Mouse (Mus musculus): ENCODE data around the gene Nacc1.
A peak's percentile ranks its signal among the peaks of the same experiment; 100 is the strongest.
"Not testable (repeated sequence)": the region's sequence is repeated elsewhere in the genome, so short reads cannot be mapped to it uniquely, and the experiment has no call there.

Nacc1 gene

DNA sequence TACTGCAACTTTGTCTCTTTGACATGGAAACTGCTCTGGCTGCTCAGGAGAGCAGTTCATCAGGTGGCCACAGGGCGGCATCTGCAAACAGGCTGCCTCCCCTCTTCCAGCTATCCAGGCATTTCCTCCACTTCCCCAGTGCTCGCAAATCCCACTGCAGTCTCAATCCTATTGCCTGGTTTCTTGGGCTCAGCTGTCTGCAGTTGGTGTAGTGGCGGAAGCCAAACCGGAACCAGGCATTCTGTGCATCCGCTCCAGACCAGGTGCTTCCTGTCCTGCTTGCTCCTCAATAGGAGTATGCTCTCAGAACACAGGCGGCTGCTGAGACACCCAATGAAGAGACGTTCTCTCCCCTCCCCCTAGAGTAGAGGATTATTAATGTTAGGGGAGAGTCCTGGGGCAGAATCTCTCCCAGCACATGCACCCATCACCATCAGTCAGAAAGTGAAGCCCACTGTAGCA, 12.2 kb upstream of the Nacc1 start:
- peak; percentile 64 for DNase-seq (ENCODE audit: low read depth, low spot score)

DNA sequence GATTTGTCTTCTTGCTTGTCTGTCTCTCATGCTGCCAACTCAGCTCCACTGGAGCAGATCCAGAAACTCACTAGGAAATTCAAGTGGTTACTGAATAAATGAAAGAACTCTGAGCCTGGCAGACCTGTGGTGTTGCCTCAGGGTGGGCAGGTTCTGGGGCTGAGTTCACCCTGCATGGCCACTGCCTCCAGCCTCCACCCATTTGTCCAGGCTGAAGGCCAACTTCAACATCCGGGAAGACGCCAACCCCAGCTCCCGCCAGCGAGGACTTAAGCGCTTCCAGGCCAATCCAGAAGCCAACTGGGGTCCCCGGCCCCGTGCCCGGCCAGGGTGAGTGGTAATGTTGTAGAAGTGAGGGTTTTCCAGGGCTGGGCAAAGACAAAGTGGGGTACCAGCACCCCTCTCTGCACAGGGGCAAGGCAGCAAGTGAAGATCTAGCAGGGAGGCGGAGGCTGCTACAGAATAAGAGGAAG, 11.3 kb upstream of the Nacc1 start:
- no peak for DNase-seq (ENCODE audit: low read depth, low spot score)

GRCm38 (mm10) chr8:84698288-84698687, 10.6 kb upstream of the Nacc1 start:
- no peak for DNase-seq (ENCODE audit: low read depth, low spot score)

DNA sequence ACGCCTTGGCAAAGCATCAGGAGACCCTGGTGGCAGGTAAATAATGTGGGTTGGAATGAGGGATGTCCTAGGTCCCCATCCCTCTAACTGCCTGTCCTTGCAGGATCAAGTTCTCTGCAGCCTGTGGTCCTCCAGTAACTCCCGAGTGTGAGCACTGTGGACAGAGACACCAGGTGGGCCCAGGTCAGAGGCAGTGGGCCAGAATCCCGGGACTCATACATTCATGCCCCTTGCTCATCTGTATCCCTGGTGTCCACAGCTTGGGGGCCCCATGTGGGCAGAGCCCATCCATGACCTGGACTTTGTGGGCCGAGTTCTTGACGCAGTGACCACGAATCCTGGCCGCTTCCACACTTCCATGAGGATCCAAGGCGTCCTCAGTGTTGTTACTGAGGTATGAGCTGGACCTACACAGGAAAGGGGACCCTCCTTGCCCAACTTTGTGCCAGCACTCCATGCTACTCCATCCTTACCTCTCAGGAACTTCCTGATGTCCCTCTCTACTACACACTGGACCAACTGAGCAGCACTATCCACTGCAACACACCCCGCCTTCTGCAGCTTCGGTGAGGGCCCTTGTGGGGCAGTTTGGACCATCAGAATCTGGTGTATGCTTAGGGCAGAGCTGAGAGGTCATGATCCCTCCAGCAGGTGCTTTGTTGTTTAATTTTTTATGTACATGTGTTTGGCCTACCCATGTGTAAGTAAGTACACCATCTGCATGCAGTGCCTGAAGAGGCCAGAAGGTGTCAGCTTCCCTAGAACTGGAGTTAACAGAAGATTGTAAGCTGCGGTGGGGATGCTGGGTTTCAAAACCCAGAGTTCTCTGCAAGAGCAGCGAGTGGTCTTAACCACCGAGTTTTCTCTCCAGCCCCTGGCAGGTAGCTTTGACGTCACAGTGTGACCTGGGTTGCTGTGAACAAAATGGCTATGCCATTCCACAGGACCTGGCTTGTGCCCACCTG, 9.8 kb upstream of the Nacc1 start:
- DNase-seq (ENCODE audit: low read depth, low spot score): no peak

DNA sequence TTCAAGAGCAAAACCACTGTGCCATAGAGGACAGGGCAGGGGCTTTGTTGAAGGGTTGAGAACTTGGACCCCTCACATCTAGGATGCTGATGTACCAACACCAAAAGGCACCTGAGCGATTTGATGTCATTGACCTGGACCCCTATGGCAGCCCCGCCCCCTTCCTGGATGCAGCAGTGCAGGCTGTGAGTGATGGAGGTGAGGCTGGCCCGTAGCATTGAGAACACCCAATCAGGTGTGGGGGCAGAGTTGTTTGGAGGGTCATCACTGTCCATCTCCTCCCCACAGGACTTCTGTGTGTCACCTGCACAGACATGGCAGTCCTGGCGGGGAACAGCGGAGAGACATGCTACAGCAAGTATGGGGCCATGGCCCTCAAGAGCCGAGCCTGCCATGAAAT, 7.5 kb upstream of the Nacc1 start:
- DNase-seq (ENCODE audit: low read depth, low spot score): no peak

- no peak for DNase-seq (ENCODE audit: low read depth, low spot score)
Observed at GRCm38 (mm10) chr8:84693332-84693731, 5.7 kb upstream of the Nacc1 start.

DNA sequence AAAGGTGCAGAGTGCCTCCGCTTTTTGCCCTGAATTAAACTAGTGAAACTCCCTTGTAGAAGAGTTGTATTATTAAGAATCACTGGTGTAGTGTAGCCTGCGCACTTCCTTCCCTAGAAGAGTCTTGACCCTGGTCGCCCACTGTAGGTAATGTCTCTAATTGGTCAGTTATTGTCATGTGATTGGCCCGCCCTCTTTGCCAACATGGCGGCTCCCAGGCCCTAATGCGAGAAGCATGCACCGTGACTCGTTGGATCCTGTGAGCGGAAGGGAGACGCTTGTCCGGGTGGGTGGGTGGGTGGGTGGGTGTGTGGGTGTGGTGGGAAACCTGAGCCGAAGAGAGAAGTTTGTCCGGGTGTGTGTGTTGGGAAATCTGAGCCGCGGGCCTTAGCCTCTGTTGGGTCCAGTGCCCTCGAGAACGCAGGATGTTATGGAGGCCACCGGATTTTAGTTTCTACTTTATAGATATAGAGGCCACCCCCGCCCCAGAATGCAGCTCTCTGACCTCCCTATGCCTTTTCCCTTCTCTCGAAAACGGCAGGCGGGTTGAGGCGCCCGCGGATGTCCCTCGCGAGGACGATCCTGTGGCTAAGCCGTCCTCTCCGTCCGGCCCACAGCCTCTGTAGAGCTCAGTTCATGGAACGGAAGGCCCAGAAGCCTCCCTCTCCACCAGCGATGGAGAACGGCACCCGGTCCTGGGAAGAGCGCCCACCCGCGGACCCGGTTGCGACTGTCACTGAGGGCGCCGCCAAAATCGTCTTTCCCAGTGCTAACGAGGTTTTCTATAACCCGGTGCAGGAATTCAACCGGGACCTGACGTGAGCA, 1.6 kb upstream of the Nacc1 start:
- peak; percentile 87 for DNase-seq (ENCODE audit: low read depth, low spot score)

DNA sequence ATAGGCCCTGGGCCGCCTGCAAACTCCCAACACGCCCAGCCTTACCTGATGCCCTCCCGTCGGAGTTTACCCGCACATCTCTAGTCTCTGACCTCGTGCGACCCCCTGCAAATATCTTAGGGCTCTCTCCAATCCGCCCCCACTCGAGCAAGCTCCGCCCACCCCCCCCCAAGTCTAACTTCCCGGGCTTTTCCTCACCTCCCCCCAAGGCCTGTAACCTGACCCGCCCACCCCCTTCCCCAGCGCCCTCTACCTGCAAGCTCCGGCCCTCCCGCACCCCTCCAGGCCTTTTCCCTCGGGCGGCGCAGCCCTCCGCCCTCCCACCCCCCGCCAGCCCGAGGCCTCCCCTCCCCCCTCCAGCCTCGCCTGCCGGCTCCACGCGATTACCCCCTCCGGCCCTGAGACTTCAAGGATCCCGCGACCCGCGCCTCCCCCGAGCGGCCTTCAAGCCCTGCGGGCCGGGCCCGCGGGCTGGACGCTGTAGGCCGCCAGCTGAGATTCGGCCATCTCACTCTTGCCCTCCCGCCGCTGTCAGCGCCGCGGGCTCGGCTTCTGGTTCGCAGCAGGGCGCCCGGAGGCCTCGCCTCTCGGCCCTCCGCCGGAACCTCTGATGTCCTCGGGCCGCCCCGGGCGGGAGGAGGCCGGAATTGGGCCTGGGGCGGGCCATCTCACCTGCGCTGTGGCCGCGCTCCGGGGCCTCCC, 508 bp downstream of the Nacc1 start:
- no peak for DNase-seq (ENCODE audit: low read depth, low spot score)

GRCm38 (mm10) chr8:84686191-84687002, 1.3 kb downstream of the Nacc1 start, which contains the start of gene Trmt1:
Gene Trmt1, plus strand, starts transcription at chr8:84686307.
- DNase-seq (ENCODE audit: low read depth, low spot score): no peak

GRCm38 (mm10) chr8:84684537-84684936, 3.1 kb downstream of the Nacc1 start:
- DNase-seq (ENCODE audit: low read depth, low spot score): no peak

DNA sequence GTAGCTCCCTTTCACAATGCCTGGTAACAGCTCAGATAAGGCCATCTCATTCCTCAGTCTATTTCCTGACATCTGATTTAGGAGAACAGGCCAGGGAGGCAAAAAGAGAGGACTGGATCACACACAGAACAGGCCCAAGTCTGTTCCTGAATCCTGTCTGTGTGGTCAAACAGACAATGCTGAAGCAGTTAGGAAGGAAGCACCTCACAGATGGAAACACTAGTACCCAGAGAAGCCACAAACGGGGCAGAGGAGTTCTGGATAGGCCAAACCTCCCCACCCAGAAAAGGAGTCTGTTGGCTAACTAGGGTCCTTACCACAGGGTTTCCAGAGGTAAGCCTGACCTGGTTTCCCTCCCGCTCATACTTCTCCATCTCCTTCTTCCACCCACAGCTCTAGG, 5.4 kb downstream of the Nacc1 start:
- DNase-seq (ENCODE audit: low read depth, low spot score): no peak

GRCm38 (mm10) chr8:84681476-84681875, 6.2 kb downstream of the Nacc1 start:
- DNase-seq (ENCODE audit: low read depth, low spot score): no peak

- DNase-seq (ENCODE audit: low read depth, low spot score): no peak
Observed at GRCm38 (mm10) chr8:84677305-84677704, 10.4 kb downstream of the Nacc1 start.

- DNase-seq (ENCODE audit: low read depth, low spot score): not testable (repeated sequence)
Observed at GRCm38 (mm10) chr8:84670295-84671006, 17.2 kb downstream of the Nacc1 start.

DNA sequence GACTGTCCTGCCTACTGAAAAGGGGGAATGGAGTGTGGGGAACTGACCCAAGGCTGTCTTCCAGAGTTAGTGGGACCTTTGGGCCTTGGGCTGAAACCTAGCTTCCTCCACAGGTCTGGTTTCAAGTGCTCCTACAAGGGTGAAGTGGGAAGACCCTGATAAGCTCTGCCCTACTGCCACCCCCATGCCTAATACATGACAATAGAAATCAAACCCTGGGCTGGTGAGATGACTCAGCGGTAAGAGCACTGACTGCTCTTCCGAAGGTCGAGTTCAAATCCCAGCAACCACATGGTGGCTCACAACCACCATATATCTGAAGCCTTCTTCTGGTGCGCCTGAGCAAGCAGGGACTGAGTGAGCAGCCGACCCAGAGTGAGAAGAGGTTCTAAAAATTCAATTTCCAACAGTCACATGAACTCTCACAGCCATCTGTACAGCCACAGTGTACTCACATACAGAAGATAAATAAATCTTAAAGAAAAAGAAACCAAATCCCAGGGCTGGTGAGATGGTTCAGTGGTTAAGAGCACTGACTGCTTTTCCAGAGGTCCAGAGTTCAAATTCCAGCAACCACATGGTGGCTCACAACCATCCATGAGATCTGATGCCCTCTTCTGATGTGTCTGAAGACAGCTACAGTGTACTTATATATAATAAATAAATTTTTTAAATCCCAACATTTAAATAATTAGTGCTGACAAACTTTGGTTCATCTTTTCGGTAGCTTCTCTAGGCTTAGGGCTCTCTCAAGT, 18.8 kb downstream of the Nacc1 start:
- no peak for DNase-seq (ENCODE audit: low read depth, low spot score)

DNA sequence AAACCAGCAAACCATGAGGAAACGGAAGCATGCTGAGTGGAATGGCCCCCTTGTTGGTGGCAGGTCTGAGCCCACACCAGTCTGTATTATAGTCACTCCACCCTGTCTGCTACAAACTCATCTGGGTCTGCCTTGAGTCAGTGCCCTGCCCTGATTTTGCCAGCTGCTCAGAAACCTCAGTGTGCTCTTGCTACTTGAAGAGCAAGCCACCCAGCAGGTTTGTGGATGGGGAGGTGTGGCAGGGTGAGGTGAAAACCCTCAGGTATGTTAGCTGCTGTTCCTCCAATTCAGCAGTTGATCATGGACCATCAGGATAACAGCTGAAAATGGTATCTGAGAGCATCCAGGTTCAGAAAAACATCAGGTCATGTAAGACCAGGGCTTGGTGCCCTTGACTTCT, 19.6 kb downstream of the Nacc1 start:
- DNase-seq (ENCODE audit: low read depth, low spot score): no peak

DNA sequence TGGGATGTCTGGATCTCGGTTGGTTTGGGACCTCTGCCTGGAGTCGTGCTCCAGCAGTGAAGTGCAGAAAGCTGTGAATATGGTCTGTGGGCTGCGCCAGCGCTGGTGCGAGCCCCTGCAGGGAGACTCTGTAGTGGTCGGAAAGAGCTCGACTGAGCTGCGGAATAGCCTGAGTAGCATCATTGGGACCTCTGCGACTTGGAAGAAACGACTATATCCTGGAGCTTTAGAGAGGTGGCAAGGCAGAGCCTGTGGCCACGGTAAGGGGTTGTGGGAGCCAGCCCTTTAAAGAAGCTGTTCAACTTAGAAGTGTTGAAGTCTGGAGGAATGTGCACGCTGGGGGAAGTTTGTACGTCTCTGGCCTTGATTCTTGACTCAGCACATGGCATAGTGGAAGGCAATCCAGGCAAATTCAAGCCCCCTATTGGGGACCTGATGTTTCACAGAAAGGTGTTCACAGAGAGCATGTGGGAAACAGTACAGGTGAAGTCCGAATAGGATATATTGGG, 22.2 kb downstream of the Nacc1 start:
- no peak for DNase-seq (ENCODE audit: low read depth, low spot score)

GRCm38 (mm10) chr8:84664566-84665384, 22.9 kb downstream of the Nacc1 start:
- DNase-seq (ENCODE audit: low read depth, low spot score): peak; percentile 70
